Mouse (Mus musculus) layer of hippocampus, postnatal 36 days (tissue): ENCODE measurements around the gene Nipbl. TPM values are rescaled to one million over a fixed set of nuclear protein-coding genes. Genes with fewer than 3 reads are reported as not detected.
A peak's percentile ranks its signal among the peaks of the same experiment; 100 is the strongest.
"Not testable (repeated sequence)": the region's sequence is repeated elsewhere in the genome, so short reads cannot be mapped to it uniquely, and the experiment has no call there.

Source experiments
- DNase-seq, 2 experiments: peaks; one replicate each; pipeline ENCODE4 v3.0.0; 2022
- total RNA-seq, 2 experiments: library from RNA; stranded (reverse); gene quantifications; 2 replicates each; pipeline ENCODE4 v1.2.3; 2021

The Nipbl gene
- 10 to 100 TPM; 34.0 to 38.4 TPM for total RNA-seq

DNA sequence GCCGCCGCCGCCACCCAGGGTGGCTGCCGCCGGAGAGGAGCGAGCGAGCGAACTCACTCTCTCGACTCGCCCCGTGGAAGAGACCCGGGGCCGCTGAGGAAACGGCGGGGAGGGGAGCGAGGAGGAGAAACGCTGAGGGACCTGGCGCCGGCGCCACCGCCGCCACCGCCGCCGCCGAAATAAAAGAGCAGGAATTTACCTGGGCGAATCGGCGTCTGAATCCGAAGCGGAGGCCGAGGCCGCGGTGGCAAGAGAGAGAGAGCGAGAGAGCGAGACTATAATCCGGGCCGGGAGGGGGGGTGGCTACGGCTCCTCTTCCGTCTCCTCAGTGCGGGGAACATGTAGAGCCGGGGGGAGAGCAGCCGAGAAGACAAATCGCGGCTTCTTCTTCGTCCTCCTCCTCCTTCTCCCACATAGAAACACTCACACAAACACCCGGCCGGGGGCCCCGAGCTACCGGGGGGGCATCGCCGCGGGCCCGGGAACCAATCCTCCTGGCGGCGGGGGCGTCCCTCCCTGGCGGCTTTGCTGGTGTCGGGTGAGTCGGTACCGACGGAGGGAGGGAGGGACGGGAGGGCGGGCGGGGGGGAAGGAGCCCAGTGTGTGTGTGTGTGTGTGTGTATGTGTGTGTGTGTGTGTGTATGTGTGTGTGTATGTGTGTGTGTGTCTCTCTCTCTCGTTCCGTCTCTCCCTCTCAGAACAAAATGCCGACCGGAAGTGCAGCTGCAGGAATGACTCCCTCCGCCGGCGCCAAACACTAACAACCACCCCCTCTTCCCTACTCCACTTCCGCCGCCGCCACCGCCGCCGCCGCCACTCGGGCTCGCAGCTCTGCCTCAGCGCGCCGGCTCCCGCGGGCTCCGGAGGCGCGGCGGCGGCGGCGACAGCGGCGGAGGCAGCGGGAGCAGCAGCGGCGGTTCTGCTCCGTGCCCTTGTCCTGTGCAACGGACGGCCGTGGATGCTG, at the start of gene Nipbl:
Gene Nipbl, minus strand, starts transcription at position 538 of the 964 bp plus-strand sequence.
- peak; percentile 89 to 91 for DNase-seq

DNA sequence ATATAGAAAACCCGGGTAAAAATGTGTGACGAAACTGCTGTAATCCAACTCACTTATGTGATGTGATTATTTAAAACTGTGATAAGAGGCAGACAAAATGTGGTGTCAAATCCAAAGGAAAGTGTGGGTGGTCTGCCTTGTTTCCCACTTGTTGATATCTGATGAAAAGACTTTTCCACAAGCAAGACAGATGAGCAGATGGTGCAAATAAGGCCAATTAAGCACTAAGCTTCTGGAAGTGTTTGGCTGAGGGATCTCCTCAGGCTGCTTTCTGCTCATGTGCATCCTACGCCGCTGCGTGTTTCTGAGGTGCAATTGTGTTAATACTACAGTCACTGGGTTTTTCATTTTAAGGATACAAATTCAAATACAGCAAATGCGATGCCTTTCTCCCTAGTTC, 41.0 kb upstream of the Nipbl start:
- DNase-seq: peak in 1 of 2 experiments; percentile 12

DNA sequence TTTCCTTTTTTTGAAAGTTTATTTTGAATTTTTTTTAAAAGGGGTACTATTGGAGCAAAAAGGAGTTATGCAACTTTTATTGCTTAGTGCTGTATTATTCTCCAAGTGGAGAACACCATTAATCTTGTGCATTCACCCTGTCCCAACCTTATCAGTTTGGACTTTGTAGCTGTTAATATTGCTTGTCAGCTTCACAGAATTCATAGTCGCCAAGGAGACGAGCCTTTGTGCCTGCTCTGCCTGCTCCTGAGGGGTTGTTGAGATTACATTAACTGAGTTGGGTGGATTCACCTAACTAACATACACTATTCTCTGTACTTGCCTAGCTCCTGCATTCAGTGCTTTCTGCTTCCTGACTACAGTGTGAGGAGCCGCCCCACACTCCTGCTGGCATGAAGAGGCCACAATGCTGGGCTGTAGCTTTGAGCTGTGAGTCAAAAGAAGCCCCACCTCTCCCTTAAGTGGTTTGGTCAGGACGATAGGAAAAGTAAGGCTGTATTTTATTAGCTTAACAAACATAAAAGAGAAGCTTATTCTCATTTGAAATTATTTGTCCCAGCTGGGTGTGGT, 24.8 kb upstream of the Nipbl start:
- DNase-seq: no peak

DNA sequence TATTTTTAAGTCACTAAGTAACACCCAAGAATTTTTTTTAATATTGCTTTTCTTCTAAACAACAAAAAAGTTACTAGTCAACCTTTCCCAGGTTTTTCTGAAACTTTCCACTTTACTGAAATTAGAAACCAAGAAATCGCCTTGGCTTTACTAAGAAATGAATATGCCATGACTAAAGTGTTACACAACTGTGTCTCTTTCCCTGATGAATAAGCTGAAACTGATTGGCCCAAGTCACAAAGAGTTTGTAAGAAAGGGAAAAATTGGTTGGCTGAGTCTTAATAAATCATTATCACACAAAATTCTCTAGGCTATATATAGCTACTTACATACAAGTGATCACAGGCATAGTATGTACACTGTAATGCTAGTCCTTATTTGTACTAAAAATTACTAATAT, 19.3 kb upstream of the Nipbl start:
- DNase-seq: no peak

DNA sequence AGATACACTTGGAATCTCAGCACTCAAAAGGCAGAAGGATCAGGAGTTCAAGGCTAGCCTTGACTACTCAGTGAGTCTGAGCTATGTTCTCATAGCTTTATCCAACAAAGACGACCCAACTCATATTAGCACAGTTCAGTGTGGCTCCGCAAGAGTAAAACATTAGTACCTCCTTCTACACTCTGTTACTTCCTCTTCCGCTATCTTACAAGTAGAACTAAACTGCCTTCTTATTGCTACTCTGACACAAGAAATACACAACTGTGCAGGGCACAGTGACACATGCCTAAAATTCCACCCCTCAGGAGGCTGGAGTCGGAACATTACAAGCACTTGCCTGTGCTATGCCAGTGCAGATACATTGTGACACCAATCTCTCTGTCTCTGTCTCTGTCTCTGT, 18.5 kb upstream of the Nipbl start:
- no peak for DNase-seq

DNA sequence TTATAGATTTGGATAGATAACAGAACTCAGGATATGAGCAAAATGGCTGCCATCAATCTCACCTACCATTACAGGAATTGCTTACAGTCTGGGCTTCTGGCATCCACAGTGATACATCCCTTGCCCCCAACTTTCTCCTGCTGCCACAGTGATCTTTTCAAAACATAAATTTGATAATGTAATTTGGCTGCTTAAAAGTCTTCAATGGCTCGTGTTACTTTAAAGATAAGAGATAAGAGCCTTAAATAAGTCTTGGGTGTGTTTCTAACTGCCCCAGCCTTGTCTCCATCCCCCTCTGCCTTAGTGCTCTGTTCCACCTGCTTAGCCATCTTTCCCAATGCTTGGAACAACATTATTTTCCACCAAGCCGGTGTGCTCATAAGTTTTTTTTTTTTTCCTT, 16.6 kb upstream of the Nipbl start:
- DNase-seq: no peak

DNA sequence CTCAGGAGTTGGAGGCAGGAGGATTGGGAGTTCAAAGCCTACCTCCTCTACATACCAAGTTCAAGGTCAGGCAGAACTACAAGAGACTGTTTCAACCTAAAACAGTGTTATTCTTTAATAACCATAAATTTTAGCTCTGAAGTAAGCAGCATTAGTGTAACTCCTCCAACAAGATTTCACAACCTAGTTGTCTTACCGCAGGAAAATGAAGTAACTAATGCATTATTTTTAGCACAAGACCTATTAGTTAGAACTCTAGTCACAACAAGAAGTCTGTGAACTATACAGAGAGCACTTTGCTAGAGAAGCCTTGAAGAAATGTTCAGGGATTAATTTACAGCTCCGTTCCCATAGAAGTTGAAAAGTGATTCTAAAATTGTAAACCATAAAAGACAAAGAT, 15.7 kb upstream of the Nipbl start:
- DNase-seq: no peak

DNA sequence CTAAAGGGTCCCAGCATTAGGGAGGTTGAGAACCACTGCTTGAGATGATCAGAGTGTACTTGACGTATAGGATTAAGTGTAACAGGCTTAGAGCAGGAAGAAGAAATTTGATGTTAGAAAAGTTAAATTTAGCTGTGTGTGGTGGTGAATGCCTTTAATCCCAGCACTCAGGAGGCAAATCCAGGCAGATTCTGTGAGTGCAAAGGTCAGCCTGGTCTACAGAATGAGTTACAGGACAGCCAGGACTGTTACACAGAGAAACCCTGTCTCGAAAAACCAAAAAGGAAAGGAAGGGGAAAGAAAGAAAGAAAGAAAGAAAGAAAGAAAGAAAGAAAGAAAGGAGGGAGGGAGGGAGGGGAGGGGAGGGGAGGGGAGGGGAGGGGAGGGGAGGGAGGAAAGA, 12.0 kb upstream of the Nipbl start:
- not testable (repeated sequence) for DNase-seq

DNA sequence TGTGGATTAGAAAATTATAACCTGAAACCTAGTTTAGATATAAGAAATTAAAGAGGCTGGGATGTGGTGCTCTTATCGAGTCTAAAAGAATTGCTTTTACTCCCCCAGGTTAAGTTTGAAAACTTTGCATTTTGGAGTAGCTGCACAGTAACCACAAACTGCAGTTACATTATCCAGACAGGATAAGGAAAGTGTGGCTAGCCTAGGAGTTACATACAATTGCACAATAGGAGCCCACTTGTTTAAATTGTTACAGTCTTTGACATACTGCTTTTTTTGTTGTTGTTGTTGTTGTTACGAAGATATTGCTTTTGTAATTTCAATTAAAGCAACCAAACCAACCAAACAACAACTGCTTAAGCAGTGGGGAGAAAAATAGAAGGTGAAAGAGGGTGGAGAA, 11.2 kb upstream of the Nipbl start:
- DNase-seq: no peak

DNA sequence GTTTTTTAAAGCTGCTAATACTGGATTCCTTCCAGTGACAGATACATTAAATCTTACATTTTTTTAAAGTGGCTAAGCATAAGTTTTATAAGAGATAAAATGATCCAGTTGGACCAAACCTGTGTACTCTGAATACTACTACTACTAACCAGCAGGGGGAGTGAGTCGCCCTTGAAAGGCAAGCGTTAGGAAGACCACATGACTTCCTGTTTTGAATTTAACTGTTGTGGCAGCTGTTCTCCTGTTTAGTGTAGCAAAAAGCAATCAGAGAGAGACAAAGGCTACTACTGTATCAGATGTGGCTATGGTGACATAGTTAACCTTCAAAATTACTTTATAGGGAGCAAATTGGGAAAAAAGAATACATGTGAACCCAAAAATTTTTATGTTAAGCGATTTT, 6.8 kb upstream of the Nipbl start:
- no peak for DNase-seq

DNA sequence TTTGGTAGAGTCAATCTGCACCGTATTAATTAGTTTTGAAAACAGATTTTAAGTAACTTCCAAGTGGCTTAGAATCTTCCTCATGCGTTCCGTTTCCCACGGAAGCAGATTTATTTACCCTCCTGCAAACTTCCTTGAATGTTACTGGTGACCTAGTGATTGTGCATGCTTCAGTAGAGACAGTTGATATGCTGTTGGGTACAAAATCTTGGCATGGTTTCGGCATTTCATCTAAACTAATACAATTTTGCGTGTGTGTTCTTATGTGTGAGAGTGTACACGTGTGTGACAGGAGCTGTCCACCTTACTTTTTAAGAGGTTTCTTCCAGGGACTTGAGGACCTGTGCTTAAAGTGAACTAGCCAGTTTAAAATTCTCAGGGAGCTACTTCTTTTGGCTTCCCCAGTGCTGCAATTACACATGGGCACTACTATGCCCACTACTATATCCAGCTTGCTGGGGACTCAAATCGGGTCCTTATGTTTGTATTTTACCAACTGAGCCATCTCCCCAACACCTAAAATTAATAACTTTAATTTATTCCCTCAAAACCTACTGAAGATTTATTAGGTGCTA, 3.0 kb upstream of the Nipbl start:
- DNase-seq: no peak

DNA sequence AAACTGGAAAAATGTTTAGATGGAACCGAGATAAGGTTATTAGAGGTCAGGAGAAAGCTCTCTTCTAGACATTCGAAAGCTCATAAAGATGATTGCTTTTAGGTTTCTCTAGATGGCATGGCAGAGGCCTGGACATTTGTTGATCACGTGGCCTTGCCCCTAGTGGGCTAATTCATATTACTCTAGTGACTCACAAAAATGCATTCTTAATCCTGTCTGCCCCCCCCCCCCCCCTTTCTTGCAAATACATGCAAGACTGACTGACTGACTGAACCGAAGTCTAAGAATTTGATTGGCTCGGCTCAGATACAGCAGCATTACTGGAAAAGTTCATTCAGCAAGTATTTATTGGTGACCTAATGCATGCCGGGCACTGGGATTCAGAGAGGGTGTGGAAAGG, 2.2 kb upstream of the Nipbl start:
- no peak for DNase-seq

DNA sequence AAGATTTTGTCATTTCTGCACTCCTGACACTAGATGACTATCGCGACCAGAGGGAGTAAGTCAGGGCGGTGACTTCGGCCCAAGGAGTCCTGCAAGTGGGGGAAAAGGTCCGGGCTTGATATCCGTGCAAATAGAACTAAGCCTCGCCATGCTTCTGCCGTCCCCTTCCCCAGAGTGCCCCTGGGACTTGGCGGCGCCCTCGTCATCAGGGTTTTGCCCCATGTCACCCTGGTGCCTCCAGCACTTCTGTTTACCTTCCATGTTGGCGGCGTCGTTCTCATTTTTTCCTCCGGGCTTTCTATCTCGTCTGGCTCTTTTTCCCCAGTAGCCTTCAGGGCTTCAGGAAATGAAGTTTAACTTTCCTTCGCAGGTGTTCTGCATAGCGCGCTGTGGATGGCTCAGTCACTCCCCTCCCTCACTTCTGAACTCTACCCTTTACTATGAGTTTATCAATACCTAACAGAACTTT, 1.7 kb upstream of the Nipbl start:
- DNase-seq: peak; percentile 10 to 16

DNA sequence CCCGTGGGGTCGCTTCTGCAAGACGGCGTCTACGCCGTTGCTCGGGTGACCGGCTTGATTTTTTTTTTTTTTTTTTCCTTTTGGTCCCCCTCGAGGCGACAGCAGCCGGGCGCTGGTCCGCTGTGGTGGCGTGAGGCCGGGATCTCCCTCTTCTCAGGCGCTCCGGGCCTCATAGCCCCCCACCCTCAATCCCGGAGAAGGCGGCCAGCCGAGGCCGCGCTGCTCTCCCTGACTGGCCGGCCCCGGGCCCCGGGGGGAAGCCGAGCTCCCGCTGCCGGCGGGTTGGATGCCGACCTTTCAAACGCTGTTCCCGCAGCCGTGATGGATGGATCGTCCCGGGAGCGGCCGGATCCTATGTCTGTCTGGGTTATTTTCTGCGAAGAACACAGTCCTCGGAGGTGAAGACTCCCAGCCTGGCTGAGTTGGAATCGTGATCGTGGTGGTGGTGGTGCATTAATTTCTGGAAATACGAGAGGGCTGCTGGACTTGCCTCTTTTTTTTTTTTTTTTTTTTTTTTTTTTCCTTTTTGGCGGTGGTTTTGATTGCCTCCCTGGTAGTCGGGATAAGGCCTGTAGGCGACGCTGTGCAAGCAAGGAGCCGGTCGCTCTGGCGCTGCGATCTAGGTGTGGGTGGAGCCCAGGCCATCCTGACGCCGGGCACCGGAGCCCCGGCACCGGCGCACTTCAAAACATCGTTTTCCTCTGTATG, 781 bp upstream of the Nipbl start:
- peak; percentile 69 to 70 for DNase-seq

DNA sequence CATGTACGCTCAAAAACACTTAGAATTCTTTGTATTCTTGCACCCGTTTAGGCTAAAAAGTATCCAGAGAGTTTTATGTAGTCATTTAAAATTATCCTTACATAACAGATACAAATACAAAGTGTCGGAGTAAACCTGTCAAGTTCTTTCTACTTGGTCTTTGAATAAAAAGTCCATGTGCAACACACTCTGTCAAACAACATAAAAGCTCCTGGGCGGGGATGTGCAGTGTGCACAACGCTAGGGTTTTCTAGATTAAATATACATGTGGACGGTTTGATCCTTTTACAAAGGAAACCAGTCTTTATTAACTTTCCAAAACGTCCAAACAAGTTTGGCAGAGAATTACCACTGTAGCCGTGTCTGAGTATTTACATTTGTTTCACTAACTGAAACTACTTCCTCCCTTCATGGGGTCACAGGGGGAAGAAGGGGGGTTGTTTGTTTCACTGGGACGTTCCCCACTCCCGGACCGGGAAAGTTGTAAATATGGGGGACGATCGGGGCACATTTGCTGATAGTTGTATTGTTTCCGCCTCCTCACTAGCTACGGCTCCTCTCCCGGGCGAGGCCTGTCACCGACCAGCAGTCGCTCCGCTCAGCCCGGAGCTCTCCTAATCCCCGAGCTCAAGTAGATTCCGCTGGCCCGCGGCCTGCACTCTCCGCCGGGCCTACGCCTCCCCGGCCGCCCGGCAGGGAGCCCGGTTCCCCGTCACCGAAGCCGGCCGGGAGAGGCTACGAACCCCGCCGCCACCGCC, 916 bp downstream of the Nipbl start:
- DNase-seq: peak; percentile 54 to 67

DNA sequence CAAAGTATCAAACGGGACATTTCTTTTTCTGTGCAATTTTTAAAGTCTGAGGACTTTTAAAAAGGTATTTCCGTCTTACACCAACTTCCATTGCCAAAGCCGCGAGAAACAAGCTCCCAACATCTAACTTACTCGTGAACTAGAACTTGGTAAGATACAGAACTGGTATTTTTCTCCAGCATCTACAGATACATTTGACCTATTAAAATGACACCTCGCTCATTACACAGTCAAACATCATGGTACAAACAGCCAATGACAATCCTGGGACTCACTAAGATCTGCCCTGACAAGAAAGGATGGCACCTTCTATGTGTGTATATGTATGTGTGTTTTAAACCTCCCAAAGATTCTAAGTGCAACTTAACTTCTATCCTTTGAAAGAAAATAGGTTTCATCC, 1.5 kb downstream of the Nipbl start:
- no peak for DNase-seq

DNA sequence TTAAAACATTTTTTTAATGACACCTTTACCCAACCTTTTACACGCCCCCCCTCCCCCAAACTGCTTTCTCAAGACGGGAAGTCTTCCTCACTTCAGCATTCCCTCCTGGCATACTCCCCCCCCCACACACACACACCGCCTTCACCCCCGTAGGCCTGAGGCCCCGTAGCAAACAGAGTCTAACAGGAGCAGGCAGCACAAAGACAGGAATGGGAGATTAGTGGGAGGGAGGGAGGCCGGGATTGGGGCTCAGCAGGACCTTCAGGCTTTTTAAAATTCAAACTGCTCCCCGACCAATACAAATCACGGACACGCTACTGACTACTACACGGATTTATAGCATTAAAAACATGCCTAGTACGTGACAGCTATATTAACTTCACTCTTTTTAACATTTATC, 2.1 kb downstream of the Nipbl start:
- DNase-seq: no peak

DNA sequence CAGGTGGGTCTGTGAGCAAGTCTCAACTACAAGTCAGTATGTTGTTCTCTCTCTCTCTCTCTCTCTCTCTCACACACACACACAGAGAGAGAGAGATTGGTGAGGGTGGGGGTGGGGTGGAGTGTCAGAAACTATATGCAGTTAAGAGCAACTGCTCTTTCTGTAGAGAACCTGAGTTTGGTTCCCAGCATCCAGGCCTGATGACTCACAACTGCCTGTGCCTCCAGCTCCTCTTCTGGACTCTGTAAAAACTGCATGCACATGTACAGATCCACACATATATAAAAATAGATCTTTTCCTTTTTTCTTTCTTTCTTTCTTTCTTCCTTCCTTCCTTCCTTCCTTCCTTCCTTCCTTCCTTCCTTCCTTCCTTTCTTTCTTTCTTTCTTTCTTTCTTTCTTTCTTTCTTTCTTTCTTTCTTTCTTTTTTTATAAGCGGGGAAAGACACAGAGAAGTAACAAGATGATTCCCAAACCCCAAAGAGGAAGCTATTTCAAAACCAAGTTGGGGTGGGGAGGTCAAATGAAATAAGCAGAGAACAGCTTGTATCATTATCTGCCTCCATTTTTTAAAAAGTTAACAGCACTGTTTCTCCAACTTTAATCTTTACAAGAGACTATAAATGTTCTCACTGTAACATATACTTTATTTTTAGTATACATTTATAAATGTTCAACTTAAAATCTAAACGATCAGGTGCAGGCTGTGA, 10.9 kb downstream of the Nipbl start:
- no peak for DNase-seq

DNA sequence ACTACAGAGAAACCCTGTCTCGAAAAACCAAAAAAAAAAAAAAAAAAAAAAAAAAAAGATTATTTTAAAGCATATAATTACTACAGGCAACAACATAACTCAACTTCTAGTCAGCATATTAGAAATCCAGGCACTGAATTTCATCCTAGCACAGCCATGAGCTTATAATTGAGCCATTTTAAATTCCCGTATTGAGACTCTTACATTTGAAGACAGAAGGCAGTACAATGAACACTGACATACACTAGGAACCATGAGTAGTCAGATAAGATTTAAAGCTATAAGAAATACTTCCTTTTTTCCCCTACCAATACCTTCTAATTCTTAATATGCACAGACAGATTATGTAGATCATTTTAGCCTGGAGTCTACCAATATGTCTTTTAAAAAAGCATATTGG, 11.7 kb downstream of the Nipbl start:
- DNase-seq: no peak

DNA sequence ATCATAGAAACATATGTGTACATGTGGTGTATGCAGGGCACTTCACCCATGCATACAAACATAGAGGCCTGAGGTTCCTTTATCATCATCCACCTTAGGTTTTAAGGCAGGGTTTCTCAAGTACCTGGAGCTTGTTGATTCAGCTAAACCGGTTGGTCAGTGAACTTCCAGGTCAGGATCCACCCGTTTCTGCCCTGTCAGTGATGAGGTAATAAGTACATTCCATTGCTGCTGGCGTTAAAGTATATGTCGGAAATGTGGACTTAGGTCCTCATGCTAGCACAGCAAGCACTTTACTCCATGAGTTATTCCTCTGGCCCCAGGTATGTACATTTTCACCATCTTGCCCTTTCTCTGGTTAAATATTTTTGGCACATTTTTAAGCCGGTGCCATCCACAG, 14.8 kb downstream of the Nipbl start:
- no peak for DNase-seq

DNA sequence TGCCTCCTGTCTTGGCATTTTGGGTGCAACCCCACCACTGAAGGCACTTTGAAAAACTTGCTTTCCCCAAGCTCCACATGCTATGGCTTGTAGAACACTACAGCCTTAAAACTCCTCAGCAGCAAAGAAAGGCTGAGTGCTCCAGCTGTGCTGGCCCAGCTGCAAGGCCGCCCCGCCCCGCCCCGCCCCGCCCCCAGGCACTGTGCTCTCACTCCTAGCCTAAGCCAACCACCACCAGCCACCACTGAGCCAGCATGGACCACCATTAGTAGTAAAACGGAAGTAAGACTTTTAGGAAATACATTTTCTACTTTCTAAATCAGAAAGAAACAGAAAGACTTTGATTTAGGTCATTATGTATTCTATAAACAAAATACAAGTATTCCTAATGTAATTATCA, 23.4 kb downstream of the Nipbl start:
- DNase-seq: no peak
